Mouse (Mus musculus) hindbrain, embryonic 12.5 days (tissue): ENCODE results near the gene Trim61. TPM values are rescaled to one million over a fixed set of nuclear protein-coding genes. Genes with fewer than 3 reads are reported as not detected.
"Not testable (repeated sequence)": the region's sequence is repeated elsewhere in the genome, so short reads cannot be mapped to it uniquely, and the experiment has no call there.

Experiments
- ATAC-seq: fragments of 200-750 bp; cut with Nextera tagmentation; 2 replicates; pipeline ENCODE4 v1.8.0; 2017; ENCODE audit warnings: moderate TSS enrichment; ENCODE audit not compliant: low FRiP score
- H3K27ac ChIP-seq: fragments of 300-500 bp; sonication (generic); 2 replicates; pipeline ENCODE4 v1.5.1; 2016; ENCODE audit warnings: mild to moderate bottlenecking
- H3K27me3 ChIP-seq: fragments of 300-500 bp; sonication (generic); 2 replicates; pipeline ENCODE4 v1.6.1; 2016; ENCODE audit warnings: mild to moderate bottlenecking
- H3K36me3 ChIP-seq: fragments of 300-500 bp; sonication (generic); 2 replicates; pipeline ENCODE4 v1.6.1; 2016; ENCODE audit warnings: mild to moderate bottlenecking
- H3K4me1 ChIP-seq: fragments of 300-500 bp; sonication (generic); 2 replicates; pipeline ENCODE4 v1.6.1; 2016
- H3K4me2 ChIP-seq: fragments of 300-500 bp; sonication (generic); replicated peaks from 2 replicates; pipeline ENCODE4 v1.6.1; 2016; ENCODE audit warnings: mild to moderate bottlenecking
- H3K4me3 ChIP-seq: fragments of 300-500 bp; sonication (generic); 2 replicates; pipeline ENCODE4 v1.5.1; 2016; ENCODE audit warnings: mild to moderate bottlenecking
- H3K9ac ChIP-seq: fragments of 300-500 bp; sonication (generic); 2 replicates; pipeline ENCODE4 v1.6.1; 2016; ENCODE audit warnings: mild to moderate bottlenecking, moderate library complexity
- H3K9me3 ChIP-seq: fragments of 300-500 bp; sonication (generic); replicated peaks from 2 replicates; pipeline ENCODE4 v1.6.1; 2016; ENCODE audit warnings: mild to moderate bottlenecking
- WGBS: fragments of 180-500 bp; shearing (Covaris S2); methylation state at CpG from one replicate; pipeline ENCODE4 v1.1.7; 2016; 5-methylcytosine and 5-hydroxymethylcytosine counted together
- polyA plus RNA-seq: library from polyadenylated mRNA; unstranded; fragments of >200 nt; fragmentation: Nextera tagmentation; extraction: Ambion mirVana; gene quantifications from 2 replicates; pipeline ENCODE4 v1.2.1, GENCODE M21; 2016

Gene Trim61
- polyA plus RNA-seq, 1 experiment from 2014 or later: not detected

GRCm38 (mm10) chr8:65034136-65034535 lies 15.8 kb upstream of the Trim61 start:
- Histone ChIP-seq H3K4me3 (no peak overlapping the region), H3K36me3 (no peaks in the 10 kb centered on the region), H3K4me2 (no peak overlapping the region), H3K9ac (no peak overlapping the region), H3K27me3 (no peaks in the 10 kb centered on the region), H3K9me3 (no peaks in the 10 kb centered on the region), H3K4me1 (peaks cover 13% of the 10 kb centered on the region), H3K27ac (no peak overlapping the region)
- no peak for ATAC-seq
- WGBS: 42% methylated on average over 2 of the region's 2 CpGs

GRCm38 (mm10) chr8:65033056-65033455 lies 14.7 kb upstream of the Trim61 start:
- Histone ChIP-seq H3K36me3 (no peaks in the 10 kb centered on the region), H3K27ac (no peak overlapping the region), H3K4me3 (no peak overlapping the region), H3K9ac (no peak overlapping the region), H3K27me3 (no peaks in the 10 kb centered on the region), H3K9me3 (no peaks in the 10 kb centered on the region), H3K4me2 (no peak overlapping the region), H3K4me1 (peaks cover 13% of the 10 kb centered on the region)
- WGBS: 87% methylated on average over 13 of the region's 13 CpGs
- ATAC-seq: no peak

DNA sequence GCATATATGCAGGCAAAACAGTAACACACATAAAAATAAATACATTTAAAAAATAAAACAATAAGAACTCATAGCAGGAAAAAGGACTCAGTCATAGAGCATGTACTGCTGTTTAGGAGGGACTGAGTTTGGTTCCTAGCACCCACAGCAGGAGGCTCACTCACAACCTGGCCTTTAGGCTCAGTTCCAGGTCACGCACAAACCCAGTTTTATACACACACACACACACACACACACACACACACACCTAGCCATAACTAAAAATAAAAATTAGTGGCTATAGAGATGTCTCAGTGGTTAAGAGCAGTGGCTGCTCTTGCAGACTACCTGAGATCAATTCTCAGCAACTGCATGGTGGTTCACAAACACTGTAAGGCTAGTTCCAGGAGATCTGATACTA lies 13.8 kb upstream of the Trim61 start:
- Histone ChIP-seq H3K4me3 (no peak overlapping the region), H3K9me3 (no peaks in the 10 kb centered on the region), H3K9ac (no peak overlapping the region), H3K36me3 (no peaks in the 10 kb centered on the region), H3K4me2 (no peak overlapping the region), H3K27ac (no peak overlapping the region), H3K27me3 (no peaks in the 10 kb centered on the region), H3K4me1 (peaks cover 9% of the 10 kb centered on the region)
- WGBS: 82% methylated on average over 1 of the region's 1 CpGs
- ATAC-seq: no peak

DNA sequence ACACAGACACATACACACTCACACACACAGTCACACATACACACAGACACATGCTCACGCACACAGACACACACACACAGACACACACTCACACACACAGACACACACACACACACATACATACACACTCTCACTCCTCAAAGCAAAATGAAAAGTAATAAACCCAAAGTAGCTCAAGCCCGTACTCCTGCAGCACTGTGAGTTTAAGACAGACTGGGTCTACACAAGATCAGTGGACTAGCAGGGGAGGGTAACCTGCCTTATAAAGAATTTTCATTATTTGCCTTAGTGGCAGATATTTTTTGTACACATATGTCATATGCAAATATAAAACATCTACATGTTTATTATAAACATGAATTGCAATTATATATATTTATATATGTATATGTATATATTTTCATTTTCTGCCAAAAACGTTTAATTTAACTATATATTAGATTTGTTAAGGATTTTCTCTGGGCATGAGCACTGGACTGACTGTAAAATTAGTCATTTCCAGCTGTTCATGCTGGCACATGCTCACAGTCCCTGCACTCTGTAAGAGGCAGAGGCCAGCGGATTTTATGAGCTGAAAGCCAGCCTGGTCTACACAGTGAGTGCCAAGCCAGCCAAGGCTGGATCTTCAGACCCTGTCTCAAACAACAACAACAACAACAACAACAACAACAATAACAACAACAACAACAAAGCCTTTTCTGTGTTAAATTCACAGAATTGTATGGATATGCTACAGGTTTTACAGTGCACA lies 12.6 kb upstream of the Trim61 start:
- Histone ChIP-seq H3K4me3 (no peak overlapping the region), H3K9ac (no peak overlapping the region), H3K36me3 (no peaks in the 10 kb centered on the region), H3K27me3 (no peaks in the 10 kb centered on the region), H3K4me1 (peaks cover 9% of the 10 kb centered on the region), H3K4me2 (no peak overlapping the region), H3K9me3 (no peaks in the 10 kb centered on the region), H3K27ac (no peak overlapping the region)
- ATAC-seq: no peak
- 85% methylated on average over 4 of the region's 4 CpGs for WGBS

- Histone ChIP-seq H3K36me3 (no peaks in the 10 kb centered on the region), H3K9me3 (no peaks in the 10 kb centered on the region), H3K27me3 (no peaks in the 10 kb centered on the region), H3K4me3 (no peak overlapping the region), H3K4me2 (no peak overlapping the region), H3K4me1 (peaks cover 3% of the 10 kb centered on the region; the same call in 1 of the 2 replicates), H3K9ac (no peak overlapping the region), H3K27ac (no peak overlapping the region)
- WGBS: 92% methylated on average over 4 of the region's 4 CpGs
- ATAC-seq: no peak
Measured at GRCm38 (mm10) chr8:65029776-65030175, 11.5 kb upstream of the Trim61 start.

- no peaks in the 10 kb centered on the region for H3K27me3 ChIP-seq
- WGBS: 82% methylated on average over 12 of the region's 12 CpGs
- no peak overlapping the region for H3K4me3 ChIP-seq
- H3K36me3 ChIP-seq: no peaks in the 10 kb centered on the region
- H3K9ac ChIP-seq: no peak overlapping the region
- no peaks in the 10 kb centered on the region for H3K9me3 ChIP-seq
- no peak overlapping the region for H3K4me2 ChIP-seq
- ATAC-seq: no peak
- peaks cover under 1% of the 10 kb centered on the region; the same call in 1 of the 2 replicates for H3K4me1 ChIP-seq
- no peak overlapping the region for H3K27ac ChIP-seq
Measured at GRCm38 (mm10) chr8:65028959-65029686, 10.8 kb upstream of the Trim61 start.

DNA sequence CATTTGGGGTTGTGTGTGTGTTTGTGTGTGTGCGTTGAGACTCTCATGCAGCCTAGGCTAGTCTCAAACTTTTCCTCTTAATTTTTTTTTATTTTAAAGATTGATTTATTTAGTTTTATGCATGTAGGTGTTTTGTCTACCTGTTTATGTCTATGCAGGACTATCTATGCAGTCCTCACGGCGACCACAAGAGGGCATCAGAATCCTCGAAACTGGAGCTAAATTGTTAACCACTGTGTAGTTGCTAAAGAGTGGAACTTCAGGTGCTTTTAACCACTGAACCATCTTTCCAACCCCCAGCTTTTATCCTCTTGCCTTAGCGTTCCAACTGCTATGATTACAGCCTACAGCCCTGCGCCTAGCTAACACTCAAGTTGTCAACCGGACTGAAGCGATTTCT lies 4.2 kb upstream of the Trim61 start:
- WGBS: 48% methylated on average over 8 of the region's 8 CpGs
- Histone ChIP-seq H3K27me3 (no peaks in the 10 kb centered on the region), H3K4me3 (no peak overlapping the region), H3K36me3 (no peaks in the 10 kb centered on the region), H3K27ac (no peak overlapping the region), H3K9me3 (no peaks in the 10 kb centered on the region), H3K9ac (no peak overlapping the region), H3K4me2 (no peak overlapping the region), H3K4me1 (no peaks in the 10 kb centered on the region)
- no peak for ATAC-seq

DNA sequence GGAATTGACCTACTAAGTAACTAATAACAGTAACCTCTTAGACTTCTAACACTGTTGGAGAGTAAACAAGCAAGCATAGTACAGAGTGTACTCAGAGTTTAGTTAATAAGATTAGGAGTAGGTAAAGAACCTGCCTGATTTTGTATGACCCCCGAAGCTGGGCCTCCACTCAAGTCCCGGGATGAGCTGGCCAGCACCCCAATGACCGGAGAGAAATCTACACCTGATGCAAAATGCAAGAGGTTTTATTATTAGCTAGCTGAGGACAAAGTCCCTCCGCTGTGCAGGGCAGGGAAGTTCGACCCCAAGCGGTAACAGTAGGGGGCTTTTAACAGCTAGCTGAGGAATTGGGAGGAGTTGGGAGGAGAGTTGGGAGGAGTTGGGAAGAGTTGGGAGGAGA lies 10.7 kb downstream of the Trim61 start:
- H3K36me3 ChIP-seq, H3K27ac ChIP-seq, H3K4me2 ChIP-seq, H3K27me3 ChIP-seq, H3K4me3 ChIP-seq, H3K4me1 ChIP-seq, H3K9ac ChIP-seq, ATAC-seq, H3K9me3 ChIP-seq: not testable (repeated sequence)
- WGBS: 79% methylated on average over 6 of the region's 6 CpGs

GRCm38 (mm10) chr8:64998806-64999365 lies 19.4 kb downstream of the Trim61 start:
- Histone ChIP-seq H3K9ac (no peak overlapping the region), H3K9me3 (no peaks in the 10 kb centered on the region), H3K4me1 (no peaks in the 10 kb centered on the region), H3K4me3 (no peak overlapping the region), H3K36me3 (no peaks in the 10 kb centered on the region), H3K27ac (no peak overlapping the region), H3K4me2 (no peak overlapping the region), H3K27me3 (no peaks in the 10 kb centered on the region)
- no peak for ATAC-seq
- 88% methylated on average over 4 of the region's 4 CpGs for WGBS

- H3K27me3 ChIP-seq: no peaks in the 10 kb centered on the region
- no peaks in the 10 kb centered on the region for H3K36me3 ChIP-seq
- WGBS: 91% methylated on average over 4 of the region's 4 CpGs
- H3K9me3 ChIP-seq: no peaks in the 10 kb centered on the region
- no peak within 1 kb of the TSS for H3K9ac ChIP-seq
- no peak within 1 kb of the TSS for H3K27ac ChIP-seq
- no peaks in the 10 kb centered on the region for H3K4me1 ChIP-seq
- H3K4me3 ChIP-seq: no peak within 1 kb of the TSS
- no peak for ATAC-seq
- no peak within 1 kb of the TSS for H3K4me2 ChIP-seq
Measured at GRCm38 (mm10) chr8:64987731-64988130, 30.6 kb downstream of the Trim61 start, which contains the start of gene Trim75. Trim75 (minus strand) TSS chr8:64987831.

DNA sequence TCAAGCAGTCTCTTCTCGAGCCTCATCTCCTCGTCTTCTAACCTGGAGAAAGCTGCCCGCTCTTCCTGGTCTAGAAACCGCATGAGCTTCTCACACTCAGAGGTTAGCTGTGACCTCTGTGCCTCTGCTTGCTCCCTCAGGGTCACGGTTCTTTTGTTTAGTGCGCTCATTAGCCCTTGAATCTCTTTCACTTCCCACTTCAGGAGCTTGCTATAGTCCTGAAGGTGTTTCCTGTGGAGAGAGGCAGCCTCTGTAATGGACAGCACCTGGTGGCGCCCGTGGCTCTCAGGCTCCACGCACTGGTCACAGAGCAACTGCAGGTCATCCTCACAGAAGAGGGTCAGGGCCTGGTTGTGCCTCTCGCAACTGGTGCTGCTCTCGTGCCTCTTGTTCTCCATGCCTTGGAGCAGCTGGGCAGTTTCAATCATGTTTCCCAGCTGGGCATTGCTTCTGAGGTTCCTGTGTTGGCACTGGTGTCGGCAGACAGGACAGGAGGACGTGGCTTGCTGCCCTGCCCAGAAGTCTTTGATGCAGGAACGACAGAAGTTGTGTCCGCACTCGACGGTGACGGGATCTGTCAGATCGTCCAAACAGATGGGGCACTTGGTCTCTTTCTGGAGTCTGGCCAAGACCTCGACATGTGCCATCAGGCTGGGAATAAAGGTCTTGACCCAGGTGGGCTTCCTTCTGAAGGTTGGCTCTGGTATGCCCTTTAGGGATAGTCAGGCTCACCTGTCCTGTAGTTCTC lies 35.0 kb downstream of the Trim61 start:
- no peak for ATAC-seq
- H3K4me1 ChIP-seq: no peaks in the 10 kb centered on the region
- H3K36me3 ChIP-seq: no peaks in the 10 kb centered on the region
- no peaks in the 10 kb centered on the region for H3K9me3 ChIP-seq
- no peak overlapping the region for H3K27ac ChIP-seq
- no peaks in the 10 kb centered on the region for H3K27me3 ChIP-seq
- no peak overlapping the region for H3K4me3 ChIP-seq
- H3K4me2 ChIP-seq: no peak overlapping the region
- H3K9ac ChIP-seq: no peak overlapping the region
- WGBS: 72% methylated on average over 20 of the region's 20 CpGs
